Mouse (Mus musculus) mesoderm, embryonic 11.5 days (tissue): ENCODE data around the gene Cyp27b1.
A peak's percentile ranks its signal among the peaks of the same experiment; 100 is the strongest.

Experiments
- DNase-seq: peaks from one replicate; pipeline ENCODE4 v3.0.0-alpha.2; 2012; ENCODE audit warnings: low read depth, low spot score

Gene Cyp27b1

GRCm38 (mm10) chr10:127085633-127086032, 37.6 kb downstream of the Cyp27b1 start:
- no peak for DNase-seq

GRCm38 (mm10) chr10:127090560-127091411, 42.7 kb downstream of the Cyp27b1 start:
- peak; percentile 47 for DNase-seq

- DNase-seq, result no peak
These were observed 43.7 kb downstream of the Cyp27b1 start for GRCm38 (mm10) chr10:127091507-127092396.

- no peak for DNase-seq
These were observed 44.7 kb downstream of the Cyp27b1 start for GRCm38 (mm10) chr10:127092742-127093141.

GRCm38 (mm10) chr10:127094382-127094802, 46.3 kb downstream of the Cyp27b1 start:
- no peak for DNase-seq

- DNase-seq, result no peak
These were observed 50.5 kb downstream of the Cyp27b1 start for GRCm38 (mm10) chr10:127098514-127098913.

GRCm38 (mm10) chr10:127099191-127099590, 51.1 kb downstream of the Cyp27b1 start:
- DNase-seq, result no peak

GRCm38 (mm10) chr10:127099868-127100267, 51.8 kb downstream of the Cyp27b1 start:
- no peak for DNase-seq

- DNase-seq, result no peak
These were observed 52.4 kb downstream of the Cyp27b1 start for GRCm38 (mm10) chr10:127100414-127100813.

GRCm38 (mm10) chr10:127101151-127101550, 53.1 kb downstream of the Cyp27b1 start:
- no peak for DNase-seq
